Mouse (Mus musculus): ENCODE measurements at regions not wholly inside any gene's neighbourhood (a gene's known extent, or its start where the extent isn't known, plus 50 kb on each side); places are given as distances from the start of the nearest gene placed in this dataset.
"Not testable (repeated sequence)": the region's sequence is repeated elsewhere in the genome, so short reads cannot be mapped to it uniquely, and the experiment has no call there.

GRCm38 (mm10) chr2:107945837-107946451, 655.5 kb downstream of the Kcna4 start:
- WGBS: 11% methylated on average over 3 of the region's 3 CpGs
- Histone ChIP-seq H3K27me3 (replicated peaks; ENCODE audit: control insufficient read depth, insufficient read depth, low read length) (no peaks in the 10 kb centered on the region), H3K4me1 (ENCODE audit: control insufficient read depth, insufficient read depth, low read length) (no peaks in the 10 kb centered on the region), H3K9me3 (ENCODE audit: control insufficient read depth, low read length) (no peaks in the 10 kb centered on the region), H3K4me3 (ENCODE audit: low read depth, low read length) (no peak overlapping the region), H3K36me3 (ENCODE audit: control insufficient read depth, insufficient read depth, low read length) (no peaks in the 10 kb centered on the region), H3K4me2 (ENCODE audit: low read depth, low read length) (no peak overlapping the region), H3K27ac (replicated peaks; ENCODE audit: low read depth, low read length) (no peak overlapping the region), H3K9ac (ENCODE audit: low read depth, low read length) (no peak overlapping the region)
- peak; percentile 28 for DNase-seq (ENCODE audit: low spot score)
- ATAC-seq (ENCODE audit: low read depth): no peak

GRCm38 (mm10) chr2:107955608-107956127, 665.2 kb downstream of the Kcna4 start:
- H3K36me3 ChIP-seq (ENCODE audit: control insufficient read depth, insufficient read depth, low read length); H3K27ac ChIP-seq (replicated peaks; ENCODE audit: low read depth, low read length); H3K27me3 ChIP-seq (replicated peaks; ENCODE audit: control insufficient read depth, insufficient read depth, low read length); DNase-seq (ENCODE audit: low spot score); H3K9ac ChIP-seq (ENCODE audit: low read depth, low read length); H3K4me1 ChIP-seq (ENCODE audit: control insufficient read depth, insufficient read depth, low read length); H3K4me3 ChIP-seq (ENCODE audit: low read depth, low read length); H3K4me2 ChIP-seq (ENCODE audit: low read depth, low read length); H3K9me3 ChIP-seq (ENCODE audit: control insufficient read depth, low read length); ATAC-seq (ENCODE audit: low read depth): not testable (repeated sequence)
- 78% methylated on average over 8 of the region's 9 CpGs for WGBS

GRCm38 (mm10) chr2:107963921-107964320, 673.5 kb downstream of the Kcna4 start:
- H3K27me3 ChIP-seq (replicated peaks; ENCODE audit: control insufficient read depth, insufficient read depth, low read length); H3K9me3 ChIP-seq (ENCODE audit: control insufficient read depth, low read length); DNase-seq (ENCODE audit: low spot score); H3K4me2 ChIP-seq (ENCODE audit: low read depth, low read length); H3K4me3 ChIP-seq (ENCODE audit: low read depth, low read length); H3K27ac ChIP-seq (replicated peaks; ENCODE audit: low read depth, low read length); H3K9ac ChIP-seq (ENCODE audit: low read depth, low read length); H3K4me1 ChIP-seq (ENCODE audit: control insufficient read depth, insufficient read depth, low read length); H3K36me3 ChIP-seq (ENCODE audit: control insufficient read depth, insufficient read depth, low read length); ATAC-seq (ENCODE audit: low read depth): not testable (repeated sequence)
- 92% methylated on average over 8 of the region's 8 CpGs for WGBS

GRCm38 (mm10) chr2:107964841-107965240, 674.4 kb downstream of the Kcna4 start:
- Histone ChIP-seq H3K27me3 (replicated peaks; ENCODE audit: control insufficient read depth, insufficient read depth, low read length) (no peaks in the 10 kb centered on the region), H3K9me3 (ENCODE audit: control insufficient read depth, low read length) (no peaks in the 10 kb centered on the region), H3K27ac (replicated peaks; ENCODE audit: low read depth, low read length) (no peak overlapping the region), H3K4me1 (ENCODE audit: control insufficient read depth, insufficient read depth, low read length) (no peaks in the 10 kb centered on the region), H3K4me3 (ENCODE audit: low read depth, low read length) (no peak overlapping the region), H3K36me3 (ENCODE audit: control insufficient read depth, insufficient read depth, low read length) (no peaks in the 10 kb centered on the region), H3K4me2 (ENCODE audit: low read depth, low read length) (no peak overlapping the region), H3K9ac (ENCODE audit: low read depth, low read length) (no peak overlapping the region)
- ATAC-seq (ENCODE audit: low read depth) (no peak), DNase-seq (ENCODE audit: low spot score) (no peak)
- 87% methylated on average over 2 of the region's 2 CpGs for WGBS

GRCm38 (mm10) chr2:107965336-107966306, 675.2 kb downstream of the Kcna4 start:
- no peaks in the 10 kb centered on the region for H3K4me1 ChIP-seq (ENCODE audit: control insufficient read depth, insufficient read depth, low read length)
- H3K4me3 ChIP-seq (ENCODE audit: low read depth, low read length): no peak overlapping the region
- H3K9me3 ChIP-seq (ENCODE audit: control insufficient read depth, low read length): no peaks in the 10 kb centered on the region
- no peak overlapping the region for H3K9ac ChIP-seq (ENCODE audit: low read depth, low read length)
- no peak overlapping the region for H3K4me2 ChIP-seq (ENCODE audit: low read depth, low read length)
- H3K27ac ChIP-seq (replicated peaks; ENCODE audit: low read depth, low read length): no peak overlapping the region
- ATAC-seq (ENCODE audit: low read depth): no peak
- no peaks in the 10 kb centered on the region for H3K36me3 ChIP-seq (ENCODE audit: control insufficient read depth, insufficient read depth, low read length)
- WGBS: 60% methylated on average over 7 of the region's 7 CpGs
- H3K27me3 ChIP-seq (replicated peaks; ENCODE audit: control insufficient read depth, insufficient read depth, low read length): no peaks in the 10 kb centered on the region
- peak; percentile 3 for DNase-seq (ENCODE audit: low spot score)

- no peak overlapping the region for H3K4me3 ChIP-seq (ENCODE audit: low read depth, low read length)
- H3K9ac ChIP-seq (ENCODE audit: low read depth, low read length): no peak overlapping the region
- peak; percentile 8 for DNase-seq (ENCODE audit: low spot score)
- 43% methylated on average over 2 of the region's 2 CpGs for WGBS
- no peak overlapping the region for H3K27ac ChIP-seq (replicated peaks; ENCODE audit: low read depth, low read length)
- no peaks in the 10 kb centered on the region for H3K9me3 ChIP-seq (ENCODE audit: control insufficient read depth, low read length)
- ATAC-seq (ENCODE audit: low read depth): no peak
- H3K27me3 ChIP-seq (replicated peaks; ENCODE audit: control insufficient read depth, insufficient read depth, low read length): no peaks in the 10 kb centered on the region
- H3K36me3 ChIP-seq (ENCODE audit: control insufficient read depth, insufficient read depth, low read length): no peaks in the 10 kb centered on the region
- H3K4me2 ChIP-seq (ENCODE audit: low read depth, low read length): no peak overlapping the region
- H3K4me1 ChIP-seq (ENCODE audit: control insufficient read depth, insufficient read depth, low read length): no peaks in the 10 kb centered on the region
Observed at GRCm38 (mm10) chr2:107968526-107968925, 678.1 kb downstream of the Kcna4 start.

GRCm38 (mm10) chr2:107969526-107969925, 679.1 kb downstream of the Kcna4 start:
- DNase-seq (ENCODE audit: low spot score) (no peak), ATAC-seq (ENCODE audit: low read depth) (no peak)
- no peaks in the 10 kb centered on the region for H3K9me3 ChIP-seq (ENCODE audit: control insufficient read depth, low read length)
- no peak overlapping the region for H3K4me3 ChIP-seq (ENCODE audit: low read depth, low read length)
- no peak overlapping the region for H3K4me2 ChIP-seq (ENCODE audit: low read depth, low read length)
- no peaks in the 10 kb centered on the region for H3K4me1 ChIP-seq (ENCODE audit: control insufficient read depth, insufficient read depth, low read length)
- WGBS: 86% methylated on average over 2 of the region's 2 CpGs
- H3K9ac ChIP-seq (ENCODE audit: low read depth, low read length): no peak overlapping the region
- H3K27ac ChIP-seq (replicated peaks; ENCODE audit: low read depth, low read length): no peak overlapping the region
- no peaks in the 10 kb centered on the region for H3K27me3 ChIP-seq (replicated peaks; ENCODE audit: control insufficient read depth, insufficient read depth, low read length)
- no peaks in the 10 kb centered on the region for H3K36me3 ChIP-seq (ENCODE audit: control insufficient read depth, insufficient read depth, low read length)

- H3K4me1 ChIP-seq (ENCODE audit: control insufficient read depth, insufficient read depth, low read length): no peaks in the 10 kb centered on the region
Observed at GRCm38 (mm10) chr2:107973528-107973927, 683.1 kb downstream of the Kcna4 start.

More at GRCm38 (mm10) chr2:107973528-107973927, 683.1 kb downstream of the Kcna4 start:
- Histone ChIP-seq H3K9me3 (ENCODE audit: control insufficient read depth, low read length) (no peaks in the 10 kb centered on the region), H3K4me3 (ENCODE audit: low read depth, low read length) (no peak overlapping the region), H3K36me3 (ENCODE audit: control insufficient read depth, insufficient read depth, low read length) (no peaks in the 10 kb centered on the region), H3K4me2 (ENCODE audit: low read depth, low read length) (no peak overlapping the region), H3K9ac (ENCODE audit: low read depth, low read length) (no peak overlapping the region), H3K27me3 (replicated peaks; ENCODE audit: control insufficient read depth, insufficient read depth, low read length) (no peaks in the 10 kb centered on the region), H3K27ac (replicated peaks; ENCODE audit: low read depth, low read length) (no peak overlapping the region)
- WGBS: 58% methylated on average over 4 of the region's 4 CpGs
- peak; percentile 2 for DNase-seq (ENCODE audit: low spot score)
- ATAC-seq (ENCODE audit: low read depth): no peak

Data from embryonic facial prominence, embryonic 14.5 days (tissue).